10 mouse cellular contexts compared by ENCODE assay signal in the genomic region with DNA sequence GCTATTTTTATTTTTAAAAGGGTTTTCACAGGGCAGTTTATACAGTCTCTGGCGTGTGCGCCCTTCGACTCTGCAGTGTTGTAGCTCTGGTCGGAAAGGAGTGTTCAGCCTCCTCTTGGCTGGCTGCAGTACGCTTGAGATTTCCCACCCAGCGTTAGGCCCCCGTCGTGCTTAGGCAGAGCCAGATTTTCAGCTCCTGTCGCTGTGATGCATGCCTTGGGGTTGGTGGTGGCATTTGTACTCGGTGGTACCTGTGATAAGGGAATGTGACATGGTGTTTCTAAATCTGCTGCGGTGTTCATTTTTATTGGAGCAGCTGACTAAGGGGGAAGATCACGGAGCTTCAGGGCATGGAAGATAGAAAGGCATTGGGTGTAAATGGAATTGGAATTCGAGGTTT.
A peak's percentile ranks its signal among the peaks of the same experiment; 100 is the strongest.
DNase-seq lines count a peak whose midpoint lies in the region; ATAC-seq lines count a peak whose summit lies in the region.
"Had no signal": no experiment of that assay in that cellular context is flagged by ENCODE, and none has a peak within 500 bp of the region (broad histone marks: within the 10 kb centered on the region; RNA-seq: fewer than 3 reads in every experiment).

No protein-coding gene starts in this region.

- H3K4me3 ChIP-seq in forebrain, embryonic 12.5 days (replicated peaks): no peak overlapping the region
- H3K4me3 ChIP-seq in forebrain, embryonic 14.5 days (ENCODE audit: low read depth, low read length): no peak overlapping the region
- H3K4me3 ChIP-seq in neural tube, embryonic 11.5 days (ENCODE audit: low read depth, low read length): no peak overlapping the region
- no peak overlapping the region for H3K4me3 ChIP-seq in hindbrain, embryonic 16.5 days (ENCODE audit: low read length)
- H3K4me3 ChIP-seq: neural tube, embryonic 12.5 days had no signal

- DNase-seq in forebrain, embryonic 14.5 days (ENCODE audit: low spot score): no peak
- DNase-seq in neural tube, embryonic 11.5 days (ENCODE audit: low spot score): no peak
- no peak for DNase-seq in neural tube, embryonic 10.5 days (ENCODE audit: extremely low spot score, low spot score)
- peak; percentile 18 for DNase-seq in telencephalon, adult 2 months (ENCODE audit: low read depth, low spot score)
- no peak for DNase-seq in urinary bladder, postnatal 14 days (ENCODE audit: low spot score)
- DNase-seq in left cerebral cortex, adult 9 months (ENCODE audit: low spot score in 2 of 2): no peak
- DNase-seq: lung, embryonic 14.5 days had no signal

- 65% methylated on average over 13 of the region's 13 CpGs for WGBS in forebrain, embryonic 12.5 days
- 66% methylated on average over 13 of the region's 13 CpGs for WGBS in forebrain, embryonic 14.5 days
- WGBS in neural tube, embryonic 11.5 days: 64% methylated on average over 13 of the region's 13 CpGs
- WGBS in hindbrain, embryonic 16.5 days: 55% methylated on average over 13 of the region's 13 CpGs

- ATAC-seq in forebrain, embryonic 12.5 days (ENCODE audit: low FRiP score): no peak
- ATAC-seq in forebrain, embryonic 14.5 days: no peak
- no peak for ATAC-seq in neural tube, embryonic 11.5 days (ENCODE audit: insufficient read depth, low FRiP score, low TSS enrichment)
- peak; percentile 43 for ATAC-seq in hindbrain, embryonic 16.5 days

- H3K9me3 ChIP-seq in forebrain, embryonic 12.5 days: no peaks in the 10 kb centered on the region
- H3K9me3 ChIP-seq in forebrain, embryonic 14.5 days (replicated peaks; ENCODE audit: control insufficient read depth, low read length): no peaks in the 10 kb centered on the region
- no peaks in the 10 kb centered on the region for H3K9me3 ChIP-seq in neural tube, embryonic 11.5 days (ENCODE audit: control insufficient read depth, low read length)
- H3K9me3 ChIP-seq in hindbrain, embryonic 16.5 days (ENCODE audit: control insufficient read depth, low read length): no peaks in the 10 kb centered on the region
- H3K9me3 ChIP-seq: neural tube, embryonic 12.5 days had no signal

- H3K27me3 ChIP-seq in forebrain, embryonic 12.5 days: no peaks in the 10 kb centered on the region
- no peaks in the 10 kb centered on the region for H3K27me3 ChIP-seq in forebrain, embryonic 14.5 days (replicated peaks; ENCODE audit: control insufficient read depth, insufficient read depth, low read length)
- H3K27me3 ChIP-seq in neural tube, embryonic 11.5 days (ENCODE audit: control insufficient read depth, insufficient read depth, low read length): no peaks in the 10 kb centered on the region
- H3K27me3 ChIP-seq in hindbrain, embryonic 16.5 days (replicated peaks; ENCODE audit: control insufficient read depth, insufficient read depth, low read length): no peaks in the 10 kb centered on the region
- H3K27me3 ChIP-seq: neural tube, embryonic 12.5 days had no signal

- no peaks in the 10 kb centered on the region for H3K36me3 ChIP-seq in forebrain, embryonic 12.5 days (replicated peaks)
- H3K36me3 ChIP-seq in forebrain, embryonic 14.5 days (ENCODE audit: control insufficient read depth, insufficient read depth, low read length): no peaks in the 10 kb centered on the region
- no peaks in the 10 kb centered on the region for H3K36me3 ChIP-seq in neural tube, embryonic 11.5 days (ENCODE audit: control insufficient read depth, insufficient read depth, low read length)
- no peaks in the 10 kb centered on the region for H3K36me3 ChIP-seq in hindbrain, embryonic 16.5 days (ENCODE audit: control insufficient read depth, insufficient read depth, low read length)
- H3K36me3 ChIP-seq: neural tube, embryonic 12.5 days had no signal

- H3K4me2 ChIP-seq in forebrain, embryonic 12.5 days: no peak overlapping the region
- H3K4me2 ChIP-seq in forebrain, embryonic 14.5 days (ENCODE audit: low read length): no peak overlapping the region
- H3K4me2 ChIP-seq in neural tube, embryonic 11.5 days (ENCODE audit: low read depth): no peak overlapping the region
- H3K4me2 ChIP-seq in hindbrain, embryonic 16.5 days (ENCODE audit: low read length): no peak overlapping the region
- H3K4me2 ChIP-seq: lung, embryonic 14.5 days; neural tube, embryonic 12.5 days had no signal

- 0 out of 2 replicates have a peak overlapping the region, but pooled peaks have one; percentile 36 for H3K27ac ChIP-seq in forebrain, embryonic 12.5 days
- H3K27ac ChIP-seq in forebrain, embryonic 14.5 days (ENCODE audit: low read depth, low read length): no peak overlapping the region
- H3K27ac ChIP-seq in neural tube, embryonic 11.5 days (ENCODE audit: low read depth, low read length): 0 out of 2 replicates have a peak overlapping the region, but pooled peaks have one; percentile 29
- no peak overlapping the region; the same call in 1 of the 2 replicates for H3K27ac ChIP-seq in hindbrain, embryonic 16.5 days (ENCODE audit: low read depth, low read length)
- H3K27ac ChIP-seq: neural tube, embryonic 12.5 days had no signal

- peaks cover 27% of the 10 kb centered on the region for H3K4me1 ChIP-seq in forebrain, embryonic 12.5 days
- peaks cover 9% of the 10 kb centered on the region for H3K4me1 ChIP-seq in forebrain, embryonic 14.5 days (ENCODE audit: control insufficient read depth, insufficient read depth, low read length)
- peaks cover 12% of the 10 kb centered on the region for H3K4me1 ChIP-seq in neural tube, embryonic 11.5 days (ENCODE audit: control insufficient read depth, insufficient read depth, low read length)
- H3K4me1 ChIP-seq in hindbrain, embryonic 16.5 days (ENCODE audit: control insufficient read depth, insufficient read depth, low read depth, low read length): peaks cover 18% of the 10 kb centered on the region

- no peak overlapping the region for H3K9ac ChIP-seq in forebrain, embryonic 12.5 days
- H3K9ac ChIP-seq in forebrain, embryonic 14.5 days (ENCODE audit: low read length): no peak overlapping the region
- H3K9ac ChIP-seq in neural tube, embryonic 11.5 days (ENCODE audit: low read length): no peak overlapping the region
- no peak overlapping the region for H3K9ac ChIP-seq in hindbrain, embryonic 16.5 days (ENCODE audit: low read depth, low read length)
- H3K9ac ChIP-seq: lung, embryonic 14.5 days; neural tube, embryonic 12.5 days had no signal

Comparison
In these comparisons a context has a peak if more than half of its experiments do, and no peak if none do; other contexts are left out.
1. H3K27ac ChIP-seq: peak in forebrain, embryonic 12.5 days (single experiment) and neural tube, embryonic 11.5 days (single experiment); none in forebrain, embryonic 14.5 days (single experiment) and hindbrain, embryonic 16.5 days (single experiment).